Mouse (Mus musculus): Measurements from ENCODE around the gene Hist1h4b. TPM values are rescaled to one million over a fixed set of nuclear protein-coding genes. Genes with fewer than 3 reads are reported as not detected.
"Not testable (repeated sequence)": the region's sequence is repeated elsewhere in the genome, so short reads cannot be mapped to it uniquely, and the experiment has no call there.

The Hist1h4b gene
- polyA plus RNA-seq (2012; rRNA removed) = 18.1 and 21.3 TPM in 2 replicates

GRCm38 (mm10) chr13:23756790-23757189 lies at the start of gene Hist1h4b:
TSS of gene Hist1h4b (plus strand) at chr13:23757013.
- 1% methylated on average over 19 of the region's 22 CpGs for WGBS
- peak; percentile 98 for DNase-seq (ENCODE audit: low read depth, low spot score)

GRCm38 (mm10) chr13:23708041-23708440 lies 48.8 kb upstream of the Hist1h4b start:
- no peak for DNase-seq (ENCODE audit: low read depth, low spot score)
- 89% methylated on average over 4 of the region's 4 CpGs for WGBS

- DNase-seq (ENCODE audit: low read depth, low spot score) = no peak
- 44% methylated on average over 4 of the region's 4 CpGs for WGBS
These were observed 48.2 kb upstream of the Hist1h4b start for GRCm38 (mm10) chr13:23708654-23709053.

- WGBS = 13% methylated on average over 15 of the region's 15 CpGs
- DNase-seq (ENCODE audit: low read depth, low spot score) = no peak
These were observed 47.0 kb upstream of the Hist1h4b start for GRCm38 (mm10) chr13:23709714-23710373.

GRCm38 (mm10) chr13:23710374-23711089 lies 46.3 kb upstream of the Hist1h4b start, which contains the start of gene Hfe:
TSS of gene Hfe (minus strand) at chr13:23710854.
- DNase-seq (ENCODE audit: low read depth, low spot score) = no peak
- WGBS = 2% methylated on average over 17 of the region's 17 CpGs

- no peak for DNase-seq (ENCODE audit: low read depth, low spot score)
- WGBS = 78% methylated on average over 5 of the region's 5 CpGs
These were observed 40.4 kb upstream of the Hist1h4b start for GRCm38 (mm10) chr13:23716261-23717042.

GRCm38 (mm10) chr13:23717176-23717575 lies 39.6 kb upstream of the Hist1h4b start:
- DNase-seq (ENCODE audit: low read depth, low spot score) = no peak
- 70% methylated on average over 11 of the region's 11 CpGs for WGBS

GRCm38 (mm10) chr13:23717593-23718245 lies 39.1 kb upstream of the Hist1h4b start:
- not testable (repeated sequence) for DNase-seq (ENCODE audit: low read depth, low spot score)
- WGBS = 24% methylated on average over 2 of the region's 2 CpGs

GRCm38 (mm10) chr13:23724239-23724638 lies 32.6 kb upstream of the Hist1h4b start:
- DNase-seq (ENCODE audit: low read depth, low spot score) = no peak
- WGBS = 91% methylated on average over 4 of the region's 4 CpGs

GRCm38 (mm10) chr13:23725213-23725612 lies 31.6 kb upstream of the Hist1h4b start:
- DNase-seq (ENCODE audit: low read depth, low spot score) = no peak
- WGBS = 38% methylated on average over 1 of the region's 1 CpGs

- no peak for DNase-seq (ENCODE audit: low read depth, low spot score)
- WGBS = 88% methylated on average over 18 of the region's 18 CpGs
These were observed 28.2 kb upstream of the Hist1h4b start for GRCm38 (mm10) chr13:23728472-23729191.

- WGBS = 88% methylated on average over 9 of the region's 9 CpGs
- DNase-seq (ENCODE audit: low read depth, low spot score) = no peak
These were observed 27.7 kb upstream of the Hist1h4b start for GRCm38 (mm10) chr13:23729192-23729525.

- WGBS = 90% methylated on average over 5 of the region's 5 CpGs
- no peak for DNase-seq (ENCODE audit: low read depth, low spot score)
These were observed 27.1 kb upstream of the Hist1h4b start for GRCm38 (mm10) chr13:23729706-23730105.

GRCm38 (mm10) chr13:23730479-23730878 lies 26.3 kb upstream of the Hist1h4b start:
- 20% methylated on average over 8 of the region's 8 CpGs for WGBS
- DNase-seq (ENCODE audit: low read depth, low spot score) = peak; percentile 87

GRCm38 (mm10) chr13:23732156-23732804 lies 24.5 kb upstream of the Hist1h4b start:
- DNase-seq (ENCODE audit: low read depth, low spot score) = no peak
- 22% methylated on average over 8 of the region's 8 CpGs for WGBS

- 89% methylated on average over 5 of the region's 5 CpGs for WGBS
- DNase-seq (ENCODE audit: low read depth, low spot score) = no peak
These were observed 19.7 kb upstream of the Hist1h4b start for GRCm38 (mm10) chr13:23737091-23737490.

GRCm38 (mm10) chr13:23738041-23738440 lies 18.8 kb upstream of the Hist1h4b start:
- no peak for DNase-seq (ENCODE audit: low read depth, low spot score)
- WGBS = 28% methylated on average over 4 of the region's 4 CpGs

- DNase-seq (ENCODE audit: low read depth, low spot score) = no peak
These were observed 18.1 kb upstream of the Hist1h4b start, which contains the start of gene Hist1h1c for GRCm38 (mm10) chr13:23738677-23739068. TSS of gene Hist1h1c (plus strand) at chr13:23738808.

More at GRCm38 (mm10) chr13:23738677-23739068, 18.1 kb upstream of the Hist1h4b start, which contains the start of gene Hist1h1c:
- under 1% methylated on average over 38 of the region's 38 CpGs for WGBS
